Mouse (Mus musculus) midbrain, embryonic 14.5 days (tissue): ENCODE results near the gene Wars. TPM values are rescaled to one million over a fixed set of nuclear protein-coding genes. Genes with fewer than 3 reads are reported as not detected.
A peak's percentile ranks its signal among the peaks of the same experiment; 100 is the strongest.

ENCODE experiments used
- ATAC-seq: fragments of 200-750 bp; cut with Nextera tagmentation; 2 replicates; pipeline ENCODE4 v1.8.0; 2017; ENCODE audit warnings: moderate number of reproducible peaks, moderate library complexity; ENCODE audit not compliant: low FRiP score, low TSS enrichment
- DNase-seq: peaks from one replicate; pipeline ENCODE4 v3.0.0-alpha.2; 2015
- H3K27ac ChIP-seq: fragments of 300-500 bp; sonication (generic); replicated peaks from 2 replicates; pipeline ENCODE4 v1.5.1; 2014; ENCODE audit warnings: mild to moderate bottlenecking, low read depth, low read length, moderate library complexity
- H3K27me3 ChIP-seq: fragments of 300-500 bp; sonication (generic); 2 replicates; pipeline ENCODE4 v1.6.1; 2014; ENCODE audit warnings: low read length, control low read depth, mixed read lengths; ENCODE audit not compliant: control insufficient read depth, insufficient read depth
- H3K36me3 ChIP-seq: fragments of 300-500 bp; sonication (generic); 2 replicates; pipeline ENCODE4 v1.6.1; 2014; ENCODE audit warnings: low read length, control low read depth; ENCODE audit not compliant: control insufficient read depth, insufficient read depth
- H3K4me1 ChIP-seq: fragments of 300-500 bp; sonication (generic); 2 replicates; pipeline ENCODE4 v1.6.1; 2014; ENCODE audit warnings: mild to moderate bottlenecking, antibody characterized with exemption, low read length, control low read depth; ENCODE audit not compliant: control insufficient read depth, insufficient read depth
- H3K4me2 ChIP-seq: fragments of 300-500 bp; sonication (generic); 2 replicates; pipeline ENCODE4 v1.6.1; 2014; ENCODE audit warnings: mild to moderate bottlenecking, low read length, moderate library complexity
- H3K4me3 ChIP-seq: fragments of 300-500 bp; sonication (generic); replicated peaks from 2 replicates; pipeline ENCODE4 v1.5.1; 2014; ENCODE audit warnings: low read depth, low read length
- H3K9ac ChIP-seq: fragments of 300-500 bp; sonication (generic); replicated peaks from 2 replicates; pipeline ENCODE4 v1.6.1; 2014; ENCODE audit warnings: mild to moderate bottlenecking, low read length, moderate library complexity
- H3K9me3 ChIP-seq: fragments of 300-500 bp; sonication (generic); 2 replicates; pipeline ENCODE4 v1.6.1; 2016; ENCODE audit warnings: low read length, control low read depth, mixed read lengths; ENCODE audit not compliant: control insufficient read depth
- WGBS: fragments of 180-500 bp; shearing (Covaris S2); extraction: QIAGEN DNeasy Blood & Tissue Kit; methylation state at CpG from one replicate; pipeline ENCODE4 v1.1.7; 2014; 5-methylcytosine and 5-hydroxymethylcytosine counted together
- polyA plus RNA-seq: library from polyadenylated mRNA; unstranded; fragments of >200 nt; fragmentation: Nextera tagmentation; extraction: Ambion mirVana; gene quantifications from 2 replicates; pipeline ENCODE4 v1.2.1, GENCODE M21; 2014

Gene Wars
- polyA plus RNA-seq, 1 experiment from 2014 or later: 110 TPM

- DNase-seq: peak; percentile 52
- Histone ChIP-seq H3K9me3 (no peaks in the 10 kb centered on the region), H3K27me3 (no peaks in the 10 kb centered on the region), H3K4me1 (peaks cover 32% of the 10 kb centered on the region), H3K4me2 (no peak overlapping the region), H3K9ac (no peak overlapping the region), H3K4me3 (no peak overlapping the region), H3K27ac (peak overlapping the region; percentile 49; the same call in 1 of the 2 replicates), H3K36me3 (no peaks in the 10 kb centered on the region)
- ATAC-seq: no peak
- 38% methylated on average over 8 of the region's 8 CpGs for WGBS
These were observed 10.3 kb upstream of the Wars start for GRCm38 (mm10) chr12:108904276-108904653.

GRCm38 (mm10) chr12:108903600-108904275, 9.8 kb upstream of the Wars start:
- no peak overlapping the region for H3K4me2 ChIP-seq
- peaks cover 32% of the 10 kb centered on the region for H3K4me1 ChIP-seq
- no peaks in the 10 kb centered on the region for H3K27me3 ChIP-seq
- DNase-seq (peak; percentile 90), ATAC-seq (no peak)
- peak overlapping the region; percentile 49; the same call in 1 of the 2 replicates for H3K27ac ChIP-seq
- no peaks in the 10 kb centered on the region for H3K9me3 ChIP-seq
- no peak overlapping the region for H3K9ac ChIP-seq
- WGBS: 67% methylated on average over 8 of the region's 8 CpGs
- H3K36me3 ChIP-seq: peaks cover 2% of the 10 kb centered on the region; the same call in 1 of the 2 replicates
- H3K4me3 ChIP-seq: no peak overlapping the region

GRCm38 (mm10) chr12:108902940-108903339, 9.0 kb upstream of the Wars start:
- Histone ChIP-seq H3K27me3 (no peaks in the 10 kb centered on the region), H3K27ac (no peak overlapping the region), H3K4me2 (no peak overlapping the region), H3K36me3 (peaks cover 9% of the 10 kb centered on the region; the same call in 1 of the 2 replicates), H3K9ac (no peak overlapping the region), H3K4me3 (no peak overlapping the region), H3K4me1 (peaks cover 32% of the 10 kb centered on the region), H3K9me3 (no peaks in the 10 kb centered on the region)
- WGBS: 18% methylated on average over 8 of the region's 8 CpGs
- ATAC-seq (no peak), DNase-seq (peak; percentile 77)

- Histone ChIP-seq H3K27me3 (no peaks in the 10 kb centered on the region), H3K27ac (no peak overlapping the region), H3K36me3 (peaks cover 12% of the 10 kb centered on the region; the same call in 1 of the 2 replicates), H3K4me1 (peaks cover 23% of the 10 kb centered on the region), H3K4me3 (no peak overlapping the region), H3K9me3 (no peaks in the 10 kb centered on the region), H3K9ac (no peak overlapping the region), H3K4me2 (no peak overlapping the region)
- WGBS: 81% methylated on average over 5 of the region's 5 CpGs
- no peak for ATAC-seq
- no peak for DNase-seq
These were observed 7.4 kb upstream of the Wars start for GRCm38 (mm10) chr12:108901346-108901745.

GRCm38 (mm10) chr12:108896006-108896405, 2.0 kb upstream of the Wars start:
- no peak for ATAC-seq
- H3K36me3 ChIP-seq: peaks cover 12% of the 10 kb centered on the region; the same call in 1 of the 2 replicates
- H3K27me3 ChIP-seq: no peaks in the 10 kb centered on the region
- peaks cover 15% of the 10 kb centered on the region for H3K4me1 ChIP-seq
- H3K27ac ChIP-seq: no peak overlapping the region
- H3K9ac ChIP-seq: no peak overlapping the region
- no peak overlapping the region for H3K4me3 ChIP-seq
- no peak for DNase-seq
- H3K4me2 ChIP-seq: no peak overlapping the region
- H3K9me3 ChIP-seq: no peaks in the 10 kb centered on the region
- WGBS: 70% methylated on average over 3 of the region's 3 CpGs

- ATAC-seq: peak; percentile 5; the same call in 1 of the 2 replicates
These were observed 450 bp upstream of the Wars start for GRCm38 (mm10) chr12:108894432-108894816.

GRCm38 (mm10) chr12:108892989-108893714, 822 bp downstream of the Wars start, which contains the start of gene Wdr25:
Wdr25 (plus strand) TSS chr12:108893631.
- no peaks in the 10 kb centered on the region for H3K9me3 ChIP-seq
- 29% methylated on average over 12 of the region's 12 CpGs for WGBS
- peak within 1 kb of the TSS; percentile 93 for H3K4me2 ChIP-seq
- peaks cover 15% of the 10 kb centered on the region for H3K4me1 ChIP-seq
- peak within 1 kb of the TSS; percentile 52; the same call in 1 of the 2 replicates for H3K27ac ChIP-seq
- peak within 1 kb of the TSS; percentile 84 for H3K4me3 ChIP-seq
- no peak for DNase-seq
- ATAC-seq: no peak
- peaks cover 25% of the 10 kb centered on the region for H3K36me3 ChIP-seq
- H3K9ac ChIP-seq: peak within 1 kb of the TSS; percentile 77
- H3K27me3 ChIP-seq: no peaks in the 10 kb centered on the region

More at GRCm38 (mm10) chr12:108894432-108894816, 450 bp upstream of the Wars start:
- Histone ChIP-seq H3K27ac (peak overlapping the region; percentile 49; the same call in 1 of the 2 replicates), H3K9me3 (no peaks in the 10 kb centered on the region), H3K4me3 (peak overlapping the region; percentile 84), H3K4me2 (peak overlapping the region; percentile 93), H3K36me3 (peaks cover 21% of the 10 kb centered on the region), H3K27me3 (no peaks in the 10 kb centered on the region), H3K4me1 (peaks cover 15% of the 10 kb centered on the region), H3K9ac (peak overlapping the region; percentile 73)
- WGBS: 1% methylated on average over 7 of the region's 7 CpGs
- DNase-seq: no peak

- Histone ChIP-seq H3K36me3 (peaks cover 63% of the 10 kb centered on the region), H3K4me3 (no peak overlapping the region), H3K4me1 (peaks cover 8% of the 10 kb centered on the region), H3K9me3 (no peaks in the 10 kb centered on the region), H3K27ac (no peak overlapping the region), H3K4me2 (no peak overlapping the region), H3K27me3 (no peaks in the 10 kb centered on the region), H3K9ac (no peak overlapping the region)
- ATAC-seq (no peak), DNase-seq (no peak)
- 94% methylated on average over 4 of the region's 4 CpGs for WGBS
These were observed 5.3 kb downstream of the Wars start for GRCm38 (mm10) chr12:108888632-108889031.
